Mouse (Mus musculus): ENCODE results near the gene Acp1. TPM values are rescaled to one million over a fixed set of nuclear protein-coding genes. Genes with fewer than 3 reads are reported as not detected.

Gene Acp1
- polyA plus RNA-seq (2012; rRNA removed): 25.1 and 32.3 TPM in 2 replicates

DNA sequence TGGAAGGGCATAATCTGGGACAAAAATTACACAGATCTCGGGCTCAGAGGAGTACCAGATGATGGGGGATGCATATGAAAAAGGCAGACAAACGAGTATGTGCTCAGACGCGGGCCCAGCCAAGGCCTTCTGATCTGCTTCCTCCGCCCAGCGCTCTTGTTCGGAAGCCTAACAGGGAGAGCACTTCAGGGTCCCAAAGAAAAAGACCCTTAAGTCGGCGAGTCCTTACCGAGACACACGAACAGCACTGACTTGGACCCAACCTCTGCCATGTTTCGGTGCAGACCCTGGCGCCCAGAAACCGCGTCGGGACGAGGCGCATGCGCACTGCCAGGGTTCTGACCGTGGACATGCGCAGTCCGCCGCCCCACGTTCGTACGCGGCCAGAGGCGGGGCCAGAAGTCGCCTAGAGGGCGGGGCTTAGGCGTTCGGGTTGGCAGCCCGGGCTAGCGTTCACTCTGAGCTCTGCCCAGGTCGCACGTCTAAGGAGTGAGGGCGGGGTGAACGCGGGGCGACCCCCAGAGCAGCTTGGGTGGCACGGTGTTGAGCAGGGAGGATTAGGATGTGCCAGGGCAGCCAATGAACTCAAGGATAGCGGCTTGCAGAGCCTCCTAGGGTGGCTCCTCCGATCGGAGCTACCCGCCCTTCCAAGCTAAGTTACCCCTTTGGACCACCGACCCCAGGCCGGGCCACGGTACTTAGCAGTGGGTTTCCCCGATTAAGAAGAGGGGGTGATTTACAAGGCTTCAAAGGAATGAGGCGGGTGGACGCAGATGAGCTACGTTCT is at the start of gene Acp1, which contains the start of gene Sh3yl1:
Gene Acp1 (minus strand): TSS at position 329 of the 787 bp plus-strand sequence.
Gene Sh3yl1 (plus strand): TSS at position 408 of the 787 bp plus-strand sequence.
- peak; percentile 86 to 97 for DNase-seq (ENCODE audit: extremely low spot score in 1 of 2, low spot score in 1 of 2)

DNA sequence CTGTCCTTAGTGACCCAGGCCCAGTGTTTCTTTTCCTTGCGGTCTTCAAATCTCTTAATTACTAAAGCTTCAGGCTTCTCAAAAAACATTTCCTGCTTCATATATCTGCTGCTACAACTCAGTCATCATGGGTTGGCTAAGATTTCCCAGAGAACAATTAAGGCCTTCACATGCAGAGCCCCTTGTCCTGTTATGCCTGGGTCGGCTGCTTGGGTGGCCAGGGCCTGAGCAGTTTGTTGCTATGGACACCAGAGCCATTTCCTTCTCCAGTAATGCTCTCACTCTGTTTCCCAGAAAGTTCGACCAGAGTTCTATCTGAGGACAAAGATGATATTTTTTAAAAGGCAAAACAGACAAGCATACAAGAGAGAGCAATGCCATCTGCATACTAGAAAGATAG is 32.8 kb upstream of the Acp1 start:
- no peak for DNase-seq (ENCODE audit: extremely low spot score in 1 of 2, low spot score in 1 of 2)

DNA sequence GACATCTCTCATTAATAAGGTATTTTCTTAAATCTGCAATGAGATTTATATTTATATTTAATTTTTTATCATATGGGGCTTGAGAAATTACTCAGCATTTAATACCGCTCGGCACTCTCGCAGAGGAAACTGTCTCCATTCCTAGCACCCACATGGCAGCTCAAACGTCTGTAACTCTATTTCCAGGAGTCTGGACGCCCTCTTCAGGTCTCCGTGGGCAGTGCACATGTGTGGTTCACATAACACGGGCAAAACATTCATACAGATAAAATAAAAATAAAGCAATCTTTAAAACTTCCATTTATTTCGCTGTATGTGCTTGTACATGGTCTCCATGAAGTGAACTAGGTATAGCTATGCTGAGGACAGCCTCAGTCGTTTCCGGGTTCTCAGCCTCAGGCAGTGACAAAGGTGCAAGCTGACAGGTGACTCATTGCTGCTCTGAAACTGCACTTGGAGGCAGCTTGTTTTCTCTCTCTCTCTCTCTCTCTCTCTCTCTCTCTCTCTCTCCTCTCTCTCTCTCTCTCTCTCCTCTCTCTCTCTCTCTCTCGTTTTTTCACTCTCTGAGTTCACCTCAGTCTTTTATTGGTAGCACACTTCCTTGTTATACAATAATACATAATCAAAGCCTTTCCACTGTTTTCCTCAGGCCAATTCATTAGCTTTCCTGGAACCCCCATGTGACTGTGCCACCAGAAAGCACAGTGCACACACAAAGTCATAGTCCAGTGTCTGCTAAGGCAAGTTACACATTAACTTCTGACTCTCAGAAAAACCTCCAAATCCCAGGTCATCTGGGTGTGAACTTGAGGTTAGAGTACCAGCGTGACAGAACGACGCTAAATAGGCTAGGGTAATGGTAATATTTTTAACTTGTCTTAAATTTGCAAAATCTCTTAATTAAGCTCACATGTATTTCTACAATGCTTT is 31.9 kb upstream of the Acp1 start:
- no peak for DNase-seq (ENCODE audit: extremely low spot score in 1 of 2, low spot score in 1 of 2)

DNA sequence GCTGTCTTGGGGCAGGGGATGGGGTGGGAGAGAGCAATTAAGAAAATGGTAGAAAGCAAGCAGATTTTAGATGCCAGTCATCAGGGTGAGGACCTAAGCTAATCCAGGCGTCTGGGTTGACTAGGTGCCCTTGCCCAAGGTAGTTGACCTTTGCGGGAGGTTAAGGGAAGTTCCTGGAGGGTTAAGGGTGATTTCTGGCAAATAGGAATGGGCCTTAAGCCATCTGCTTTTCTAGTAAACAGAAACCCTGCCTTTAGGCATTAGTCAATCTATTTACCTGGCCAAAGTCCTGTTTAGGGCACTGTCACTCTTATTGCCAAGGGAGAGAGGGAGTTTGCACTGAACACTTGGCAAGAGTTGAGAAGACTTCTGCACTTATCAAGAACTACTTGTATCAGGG is 25.5 kb upstream of the Acp1 start:
- no peak for DNase-seq (ENCODE audit: extremely low spot score in 1 of 2, low spot score in 1 of 2)

DNA sequence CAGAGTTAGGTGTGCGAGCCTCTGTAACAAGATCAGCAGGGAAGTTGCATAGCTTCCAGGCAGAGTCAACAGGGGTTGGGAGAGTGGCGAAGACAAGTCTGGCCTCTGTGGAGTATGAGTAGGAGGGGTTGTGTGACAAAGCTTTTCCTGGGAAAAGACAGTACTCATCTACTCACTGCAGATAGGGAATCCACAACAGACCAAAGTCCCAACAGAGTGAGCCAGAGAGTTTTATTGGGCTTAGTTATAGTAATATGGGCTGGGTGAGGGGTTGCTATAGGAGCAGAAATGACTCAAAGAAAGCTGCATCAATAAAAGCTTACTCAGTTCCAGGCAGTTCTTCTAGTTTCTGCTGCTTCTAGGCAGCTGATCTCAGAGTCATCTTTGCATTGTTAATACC is 21.9 kb upstream of the Acp1 start:
- no peak for DNase-seq (ENCODE audit: extremely low spot score in 1 of 2, low spot score in 1 of 2)

DNA sequence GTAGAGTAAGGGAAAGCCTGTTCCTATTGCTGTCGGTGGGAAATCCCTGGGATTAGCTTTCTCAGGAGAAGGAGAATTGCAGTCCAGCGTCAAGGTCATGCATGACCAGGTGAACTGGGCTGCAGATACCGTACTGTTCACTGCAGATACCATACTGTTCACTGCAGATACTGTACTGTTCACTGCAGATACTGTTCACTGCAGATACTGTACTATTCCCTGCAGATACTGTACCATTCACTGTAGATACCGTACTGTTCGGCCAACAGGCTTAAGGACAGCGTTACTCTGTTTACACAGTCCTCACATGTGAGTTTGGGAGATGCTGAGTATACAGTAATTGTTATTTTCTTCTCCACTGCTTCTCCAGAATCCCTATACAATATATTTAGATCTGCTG is 16.8 kb upstream of the Acp1 start:
- DNase-seq (ENCODE audit: extremely low spot score in 1 of 2, low spot score in 1 of 2): no peak

DNA sequence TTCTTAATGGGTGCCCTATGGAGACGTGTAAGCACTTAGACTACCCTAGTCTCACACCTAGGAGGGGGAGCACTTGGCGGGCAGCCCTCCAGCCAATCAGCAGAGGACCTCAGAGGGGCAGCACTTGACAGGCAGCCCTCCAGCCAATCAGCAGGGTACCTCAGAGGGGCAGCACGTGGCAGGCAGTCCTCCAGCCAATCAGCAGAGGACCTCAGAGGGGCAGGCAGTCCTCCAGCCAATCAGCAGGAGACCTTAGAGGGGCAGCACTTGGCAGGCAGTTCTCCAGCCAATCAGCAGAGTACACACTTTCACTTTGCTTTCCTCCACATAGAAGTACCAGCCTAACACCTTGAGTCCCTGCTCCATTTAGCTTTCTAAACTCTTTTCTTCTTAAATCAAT is 11.0 kb upstream of the Acp1 start:
- no peak for DNase-seq (ENCODE audit: extremely low spot score in 1 of 2, low spot score in 1 of 2)

DNA sequence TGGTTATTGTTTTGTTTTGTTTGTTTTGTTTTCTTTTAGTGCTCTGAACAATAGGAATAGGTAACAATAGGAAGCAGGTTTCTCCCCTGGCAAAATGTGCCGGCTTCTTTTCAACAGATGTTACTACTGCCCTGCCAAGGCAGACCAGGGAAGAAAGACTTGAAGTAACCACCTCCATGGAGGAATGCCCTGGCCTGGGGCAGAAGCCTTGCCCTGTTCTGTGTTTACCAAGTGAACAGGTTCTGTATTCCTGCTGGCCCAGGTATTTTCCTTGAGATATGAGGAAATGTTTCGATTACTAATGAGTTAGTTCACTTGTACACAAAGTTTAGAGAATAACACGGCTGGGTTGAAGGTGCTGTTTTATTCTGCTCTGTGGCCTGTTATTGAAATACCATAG is 1.5 kb upstream of the Acp1 start:
- no peak for DNase-seq (ENCODE audit: extremely low spot score in 1 of 2, low spot score in 1 of 2)

DNA sequence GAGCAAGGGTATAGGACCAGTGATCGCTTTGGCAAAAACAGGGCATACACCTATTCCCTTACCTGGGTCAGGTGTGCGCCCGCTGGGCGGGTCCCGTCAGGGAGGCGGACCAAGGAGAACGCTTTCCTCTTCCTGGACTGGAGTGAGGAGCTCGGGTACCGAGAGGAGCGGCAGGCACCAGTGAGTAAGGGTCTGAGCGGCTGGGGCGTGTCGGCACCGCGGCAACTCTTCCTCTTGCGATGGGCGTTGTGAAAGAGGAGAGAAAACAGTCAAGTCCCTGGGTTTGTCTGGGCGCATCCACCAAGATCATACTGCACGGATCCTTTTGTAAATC is 626 bp upstream of the Acp1 start:
- peak; percentile 15 to 35 for DNase-seq (ENCODE audit: extremely low spot score in 1 of 2, low spot score in 1 of 2)

DNA sequence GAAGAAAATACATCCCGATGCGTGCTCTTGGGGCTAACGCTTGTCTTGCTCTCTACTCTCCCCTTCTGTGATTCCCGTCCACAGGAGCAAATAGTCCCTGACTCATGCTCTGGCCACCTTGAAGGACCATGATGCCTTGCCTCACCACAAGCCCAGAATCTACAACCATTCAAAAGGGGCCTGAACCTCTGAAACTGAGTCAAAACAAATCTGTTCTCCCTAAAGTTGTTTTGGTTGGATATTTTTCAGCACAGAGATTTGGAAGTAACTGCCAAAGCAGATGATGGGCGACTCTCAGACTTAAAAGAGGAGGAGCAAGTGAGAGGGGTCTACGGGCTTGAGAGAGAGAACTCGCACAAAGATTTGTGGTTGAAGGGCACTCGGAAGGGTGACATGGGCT is 529 bp downstream of the Acp1 start:
- no peak for DNase-seq (ENCODE audit: extremely low spot score in 1 of 2, low spot score in 1 of 2)

DNA sequence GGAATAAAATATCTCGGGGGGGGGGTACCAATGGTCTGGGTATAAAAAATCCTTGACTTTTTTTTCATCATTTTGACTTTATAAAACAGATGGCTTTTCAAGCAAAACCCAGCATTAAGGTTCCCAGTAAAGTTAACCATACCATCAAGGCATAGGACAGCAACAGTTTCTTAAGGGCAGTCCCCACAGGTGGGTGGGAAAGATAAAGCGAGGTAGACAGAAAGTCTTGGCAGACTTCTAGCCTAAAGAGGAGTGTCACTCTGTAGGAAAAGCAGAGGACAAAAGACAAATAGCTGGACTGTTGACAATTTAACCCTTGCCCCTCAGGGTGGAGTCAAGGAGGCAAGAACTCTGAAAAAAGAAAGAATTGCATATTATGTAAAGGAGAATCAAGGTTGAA is 1.5 kb downstream of the Acp1 start:
- DNase-seq (ENCODE audit: extremely low spot score in 1 of 2, low spot score in 1 of 2): no peak

DNA sequence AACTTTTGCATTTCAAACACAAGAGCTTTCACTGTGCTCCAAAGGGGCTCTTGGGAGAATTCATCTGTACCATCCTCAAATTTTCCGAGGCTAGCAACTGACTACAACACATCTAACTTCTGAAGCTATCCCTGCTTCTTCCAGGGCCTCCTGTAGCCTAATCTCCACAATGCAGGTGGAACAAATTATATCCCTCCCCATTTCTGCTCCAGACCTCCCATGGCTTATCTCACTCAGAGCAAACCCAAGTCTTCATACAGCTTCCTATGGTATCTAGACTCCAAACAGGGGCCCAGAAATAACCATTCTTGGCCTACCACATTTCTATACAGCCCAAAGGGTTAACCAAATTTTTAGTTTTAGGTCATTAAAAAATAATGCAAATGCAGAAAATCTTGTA is 2.7 kb downstream of the Acp1 start:
- no peak for DNase-seq (ENCODE audit: extremely low spot score in 1 of 2, low spot score in 1 of 2)

DNA sequence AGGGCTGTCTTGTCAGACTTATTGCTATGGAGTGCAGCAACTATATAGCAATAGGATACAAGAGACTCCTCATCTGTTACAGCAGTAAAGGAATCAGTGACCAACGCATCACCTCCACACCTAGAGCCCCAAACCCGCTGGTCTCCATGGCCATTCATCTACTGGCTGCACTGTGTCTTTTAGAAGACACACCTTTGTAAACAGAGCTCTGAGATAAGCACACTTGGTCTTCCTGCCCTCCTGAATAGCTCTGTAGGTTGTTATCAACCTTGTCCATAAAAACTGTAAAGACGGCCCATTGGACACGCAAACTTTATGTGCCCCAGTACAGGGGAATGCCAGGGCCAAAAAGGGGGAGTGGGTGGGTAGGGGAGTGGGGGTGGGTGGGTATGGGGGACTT is 14.3 kb downstream of the Acp1 start:
- no peak for DNase-seq (ENCODE audit: extremely low spot score in 1 of 2, low spot score in 1 of 2)

DNA sequence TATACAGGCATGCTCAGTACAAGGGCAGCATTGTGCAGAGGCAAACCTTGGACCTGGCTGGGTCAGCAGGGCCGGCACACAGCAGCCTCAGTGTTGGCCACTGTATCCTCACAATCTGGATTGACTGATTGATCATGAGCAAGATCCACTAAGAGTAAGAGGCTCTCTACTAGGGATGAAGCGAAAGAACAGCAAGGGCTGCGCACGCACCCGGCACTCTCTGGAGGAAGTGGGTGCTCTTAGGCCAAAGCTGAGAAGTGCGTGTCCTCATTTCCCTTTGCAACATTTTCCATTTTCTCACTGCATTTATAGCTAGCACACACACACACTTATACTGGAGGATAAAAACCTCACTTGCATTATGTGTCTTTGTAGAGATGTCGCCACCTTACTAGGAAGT is 20.0 kb downstream of the Acp1 start:
- DNase-seq (ENCODE audit: extremely low spot score in 1 of 2, low spot score in 1 of 2): no peak

DNA sequence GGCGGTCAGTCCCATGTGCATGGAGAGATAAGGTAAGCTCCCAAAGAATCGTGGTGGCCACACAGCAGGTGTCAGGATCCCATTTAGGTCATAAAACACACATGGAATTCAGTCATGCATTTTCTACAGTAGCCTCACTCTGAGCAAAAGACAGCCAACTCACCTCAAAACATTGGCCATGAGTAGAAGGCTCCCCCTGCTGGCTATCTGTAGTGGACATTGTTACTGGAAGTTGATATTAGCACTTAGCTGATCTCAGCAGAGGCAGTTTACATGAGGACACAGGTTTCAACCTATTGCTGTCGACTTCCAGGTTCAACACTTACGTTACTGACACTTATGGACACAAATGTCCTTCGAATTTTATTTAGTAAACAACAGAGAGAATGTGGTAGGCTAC is 21.3 kb downstream of the Acp1 start:
- DNase-seq (ENCODE audit: extremely low spot score in 1 of 2, low spot score in 1 of 2): peak; percentile 37 to 88

DNA sequence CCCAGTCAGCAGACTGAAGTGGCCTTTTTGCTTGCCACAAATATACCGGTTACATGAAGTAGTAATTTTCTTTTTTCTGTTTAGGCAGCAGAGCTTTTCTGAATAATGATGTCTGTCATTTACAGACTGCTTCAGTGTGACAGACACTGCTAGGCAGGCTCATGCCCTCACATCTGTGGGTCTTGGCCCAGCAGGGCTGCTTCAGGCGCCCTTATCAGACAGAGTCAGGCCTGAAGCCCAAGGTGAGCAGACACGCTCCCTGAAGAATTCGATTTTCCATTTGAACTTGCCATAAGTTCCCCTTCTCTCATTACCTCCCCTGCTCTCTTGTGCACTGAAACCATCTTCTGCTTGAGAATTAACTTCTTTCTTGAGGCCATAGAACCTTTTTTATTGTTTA is 23.4 kb downstream of the Acp1 start:
- no peak for DNase-seq (ENCODE audit: extremely low spot score in 1 of 2, low spot score in 1 of 2)

DNA sequence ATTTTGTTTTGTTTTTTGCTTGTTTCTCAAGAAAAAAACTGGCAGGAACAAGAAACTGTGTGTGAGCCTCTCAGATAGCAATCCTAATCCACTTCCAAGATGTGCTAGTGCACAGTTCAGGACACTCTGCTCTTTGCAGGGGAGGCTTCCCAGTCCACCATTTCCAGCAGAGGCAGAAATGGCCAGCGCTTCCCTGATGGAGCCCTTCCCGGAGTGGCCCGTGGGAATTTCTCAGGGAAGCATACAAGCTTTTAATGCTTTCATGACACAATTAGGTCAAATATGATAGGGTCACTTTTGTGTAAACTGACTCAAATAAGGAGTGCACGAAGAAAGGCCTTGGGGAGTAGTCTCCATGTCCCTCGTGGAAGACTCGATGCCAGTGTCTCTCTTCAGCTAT is 25.5 kb downstream of the Acp1 start:
- no peak for DNase-seq (ENCODE audit: extremely low spot score in 1 of 2, low spot score in 1 of 2)

DNA sequence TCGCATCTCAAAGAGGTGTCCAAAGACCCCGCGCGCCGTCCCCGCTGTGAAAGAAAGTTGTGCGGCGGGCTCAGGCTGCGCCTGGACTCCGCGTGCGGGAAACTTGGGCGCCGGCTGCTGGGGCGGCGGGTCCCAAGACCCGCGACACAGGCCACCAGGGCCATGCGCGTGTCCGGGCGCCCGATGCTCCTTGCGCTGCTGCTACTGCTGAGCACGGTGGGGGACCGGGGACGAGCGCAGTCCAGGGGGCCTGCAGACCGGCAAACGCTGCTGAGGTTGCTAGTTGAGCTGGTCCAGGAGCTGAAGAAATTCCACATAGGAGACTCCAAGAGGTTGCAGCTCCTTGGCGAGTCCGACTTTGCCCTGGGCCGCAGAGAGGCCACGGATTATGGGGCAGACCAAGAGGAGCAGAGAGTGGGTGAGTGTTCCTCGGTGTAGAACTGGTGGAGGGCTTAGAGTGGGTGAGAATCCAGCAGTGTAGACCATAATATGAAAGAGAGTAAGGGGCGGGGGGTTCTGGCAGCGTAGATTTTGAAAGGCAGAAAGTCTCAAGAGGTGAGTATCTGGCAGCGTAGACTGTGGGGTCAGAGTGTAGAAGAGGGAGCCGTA is 26.7 kb downstream of the Acp1 start:
- DNase-seq (ENCODE audit: extremely low spot score in 1 of 2, low spot score in 1 of 2): no peak

DNA sequence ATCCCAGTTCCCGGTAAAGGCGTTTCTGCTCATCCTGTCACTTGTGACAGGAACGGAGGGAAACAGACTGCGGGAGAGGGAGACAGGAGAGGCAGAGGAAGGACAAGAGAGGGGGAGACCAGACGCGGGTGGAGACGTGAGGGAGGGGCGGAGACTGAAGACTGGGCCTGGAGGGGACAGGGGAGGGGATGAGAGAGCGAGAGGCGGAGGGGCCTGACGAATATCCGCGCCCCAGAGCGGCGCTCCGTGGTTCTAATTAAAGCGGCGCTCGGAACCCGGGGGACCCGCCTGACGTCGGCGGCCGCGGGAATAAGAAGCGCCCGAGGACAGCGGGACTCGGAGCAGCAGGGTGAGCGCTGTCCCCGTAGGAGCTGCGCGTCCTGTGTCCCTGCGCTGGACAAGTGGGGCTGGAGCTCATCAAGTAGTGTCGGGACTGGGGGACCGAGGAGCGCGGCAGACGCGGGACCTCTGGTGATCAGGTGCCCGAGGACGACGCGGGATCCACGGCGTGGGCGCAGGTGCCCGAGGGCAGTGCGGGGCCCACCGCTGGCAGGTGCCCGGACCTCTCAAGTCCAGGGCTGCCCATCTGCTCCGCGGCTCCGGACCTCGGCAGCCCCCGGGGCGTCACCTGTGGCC is 27.3 kb downstream of the Acp1 start, which contains the start of gene Alkal2:
Gene Alkal2 (plus strand): TSS at position 337 of the 636 bp plus-strand sequence.
- DNase-seq (ENCODE audit: extremely low spot score in 1 of 2, low spot score in 1 of 2): no peak

DNA sequence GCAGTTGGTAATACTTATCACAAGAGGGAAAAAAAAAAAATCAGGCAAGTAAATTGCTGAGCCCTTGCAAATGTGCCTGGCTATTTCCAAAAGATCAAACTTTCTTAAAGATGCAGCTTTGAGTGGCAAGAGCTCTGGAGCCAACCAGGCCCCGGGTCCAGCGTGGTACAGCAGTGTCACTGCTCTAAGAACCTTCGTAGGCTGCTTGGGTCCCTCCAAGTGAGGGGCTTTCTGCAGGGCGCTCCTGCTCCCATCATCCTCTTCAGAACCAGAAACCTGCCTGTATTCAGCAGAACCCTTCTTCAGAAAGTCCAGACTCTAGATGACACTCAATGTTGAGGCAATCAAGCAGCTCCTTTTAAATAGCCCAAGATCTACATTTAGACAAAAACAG is 27.8 kb downstream of the Acp1 start:
- DNase-seq (ENCODE audit: extremely low spot score in 1 of 2, low spot score in 1 of 2): no peak

DNA sequence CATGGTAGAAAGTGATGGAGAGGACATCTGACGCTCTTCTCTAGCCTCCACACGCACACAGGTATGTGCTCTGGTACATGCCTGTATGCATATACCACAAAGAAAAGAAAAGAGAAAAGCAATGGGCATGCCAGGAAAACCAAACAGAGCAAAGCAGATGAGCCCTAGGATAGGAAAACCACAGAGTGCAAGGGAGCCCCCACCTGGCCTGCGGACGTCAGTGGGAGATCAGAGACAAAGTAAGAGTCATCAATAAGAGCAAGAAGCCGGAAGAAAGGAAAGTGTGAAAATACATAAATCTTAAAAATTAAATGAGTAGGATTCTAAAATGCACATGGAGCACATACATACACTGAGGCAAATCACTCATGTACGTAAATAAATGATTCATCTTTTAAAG is 31.9 kb downstream of the Acp1 start:
- no peak for DNase-seq (ENCODE audit: extremely low spot score in 1 of 2, low spot score in 1 of 2)

Measured in frontal cortex, adult 2 months (tissue).